Mouse (Mus musculus): ENCODE measurements around the gene Phf12. TPM values are rescaled to one million over a fixed set of nuclear protein-coding genes. Genes with fewer than 3 reads are reported as not detected.
A peak's percentile ranks its signal among the peaks of the same experiment; 100 is the strongest.

Gene Phf12
- polyA plus RNA-seq, 2 experiments: 18.3 to 81.2 TPM

GRCm38 (mm10) chr11:77980281-77981204 lies 2.0 kb upstream of the Phf12 start:
- H3K27me3 ChIP-seq (ENCODE audit: control insufficient read depth, insufficient read depth, low read length): no peaks in the 10 kb centered on the region
- no peak overlapping the region for H3K4me3 ChIP-seq (replicated peaks; ENCODE audit: low read length)
- ATAC-seq (ENCODE audit: low FRiP score, low read depth) (no peak), DNase-seq (ENCODE audit: low spot score) (peak; percentile 77)
- no peaks in the 10 kb centered on the region for H3K36me3 ChIP-seq (ENCODE audit: control insufficient read depth, insufficient read depth, low read length)
- H3K9ac ChIP-seq (ENCODE audit: low read depth, low read length, severe bottlenecking): no peak overlapping the region
- 38% methylated on average over 11 of the region's 11 CpGs for whole genome bisulfite sequencing
- peak overlapping the region; percentile 56; the same call in 1 of the 2 replicates for H3K4me2 ChIP-seq (replicated peaks; ENCODE audit: low read depth, low read length, severe bottlenecking)
- H3K4me1 ChIP-seq (ENCODE audit: control insufficient read depth, insufficient read depth, low read length): peaks cover 4% of the 10 kb centered on the region; the same call in 1 of the 2 replicates
- H3K27ac ChIP-seq (replicated peaks; ENCODE audit: low read depth, low read length): no peak overlapping the region
- no peak for TF ChIP-seq POLR2A (IDR thresholded peaks at IDR 0.05; ENCODE audit: borderline replicate concordance, extremely low read depth, insufficient read depth, insufficient read length)
- H3K9me3 ChIP-seq (ENCODE audit: control insufficient read depth, low read length): no peaks in the 10 kb centered on the region

DNA sequence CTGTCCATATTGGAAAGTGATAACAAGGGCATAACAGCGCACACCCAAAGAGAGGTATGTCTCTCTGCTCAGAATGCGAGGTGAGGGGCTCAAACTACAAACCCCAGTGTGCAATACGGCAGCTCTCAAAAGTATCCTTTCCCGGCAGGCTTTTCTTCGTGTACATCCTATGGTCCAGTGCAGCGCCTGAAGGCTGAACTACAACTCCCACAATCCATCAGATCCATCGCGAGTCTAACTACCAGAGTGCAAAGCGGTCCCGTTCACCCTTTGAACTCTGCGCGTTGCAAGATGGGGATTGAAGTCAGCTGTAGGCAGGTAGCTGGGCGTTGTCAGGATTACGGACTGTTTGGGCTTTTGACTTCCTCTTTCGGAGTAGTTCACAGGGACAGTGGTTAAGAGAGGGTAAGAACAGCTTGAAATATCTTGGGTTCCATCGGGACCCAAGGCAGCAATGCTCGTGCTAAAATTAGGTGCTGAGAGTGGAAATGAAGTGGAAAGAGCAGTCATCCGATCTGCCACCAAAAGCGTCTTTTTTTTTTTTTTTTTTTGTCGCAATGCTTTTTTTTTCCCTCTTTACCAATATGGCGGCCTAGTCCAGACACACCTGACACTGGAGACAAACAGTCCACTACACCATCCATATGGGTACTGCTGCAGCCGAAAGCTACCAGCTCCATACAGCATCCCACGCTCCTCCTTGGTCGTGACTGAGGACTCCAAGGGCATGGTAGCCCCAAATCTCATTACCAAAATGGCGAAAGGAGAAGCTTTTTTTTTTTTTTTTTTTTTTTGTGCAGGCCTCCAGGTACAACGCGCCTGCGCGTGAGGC lies 729 bp upstream of the Phf12 start:
- Histone ChIP-seq H3K9ac (ENCODE audit: low read depth, low read length, severe bottlenecking) (peak overlapping the region; percentile 51), H3K4me1 (ENCODE audit: control insufficient read depth, insufficient read depth, low read length) (peaks cover 10% of the 10 kb centered on the region; the same call in 1 of the 2 replicates), H3K27ac (replicated peaks; ENCODE audit: low read depth, low read length) (peak overlapping the region; percentile 89), H3K9me3 (ENCODE audit: control insufficient read depth, low read length) (no peaks in the 10 kb centered on the region), H3K4me3 (replicated peaks; ENCODE audit: low read length) (peak overlapping the region; percentile 99), H3K36me3 (ENCODE audit: control insufficient read depth, insufficient read depth, low read length) (peaks cover 12% of the 10 kb centered on the region), H3K27me3 (ENCODE audit: control insufficient read depth, insufficient read depth, low read length) (no peaks in the 10 kb centered on the region), H3K4me2 (replicated peaks; ENCODE audit: low read depth, low read length, severe bottlenecking) (peak overlapping the region; percentile 56)
- peak; percentile 73; the same call in 1 of the 2 replicates for TF ChIP-seq POLR2A (IDR thresholded peaks at IDR 0.05; ENCODE audit: borderline replicate concordance, extremely low read depth, insufficient read depth, insufficient read length)
- peak; percentile 87 for ATAC-seq (ENCODE audit: low FRiP score, low read depth)
- WGBS: 1% methylated on average over 29 of the region's 29 CpGs
- peak; percentile 100 for DNase-seq (ENCODE audit: low spot score)

- peak; percentile 20 for DNase-seq (ENCODE audit: low spot score)
- H3K4me1 ChIP-seq (ENCODE audit: control insufficient read depth, insufficient read depth, low read length): peaks cover 10% of the 10 kb centered on the region; the same call in 1 of the 2 replicates
- H3K27me3 ChIP-seq (ENCODE audit: control insufficient read depth, insufficient read depth, low read length): no peaks in the 10 kb centered on the region
- H3K9me3 ChIP-seq (ENCODE audit: control insufficient read depth, low read length): no peaks in the 10 kb centered on the region
- WGBS: 0% methylated on average over 26 of the region's 32 CpGs
- no peak for TF ChIP-seq POLR2A (IDR thresholded peaks at IDR 0.05; ENCODE audit: borderline replicate concordance, extremely low read depth, insufficient read depth, insufficient read length)
- peak overlapping the region; percentile 73 for H3K4me2 ChIP-seq (replicated peaks; ENCODE audit: low read depth, low read length, severe bottlenecking)
- H3K4me3 ChIP-seq (replicated peaks; ENCODE audit: low read length): peak overlapping the region; percentile 99
- H3K27ac ChIP-seq (replicated peaks; ENCODE audit: low read depth, low read length): peak overlapping the region; percentile 89
- no peak for ATAC-seq (ENCODE audit: low FRiP score, low read depth)
- peak overlapping the region; percentile 89 for H3K9ac ChIP-seq (ENCODE audit: low read depth, low read length, severe bottlenecking)
- peaks cover 27% of the 10 kb centered on the region for H3K36me3 ChIP-seq (ENCODE audit: control insufficient read depth, insufficient read depth, low read length)
Measured at GRCm38 (mm10) chr11:77983191-77983936, 810 bp downstream of the Phf12 start.

GRCm38 (mm10) chr11:77983937-77984835 lies 1.6 kb downstream of the Phf12 start:
- under 1% methylated on average over 42 of the region's 63 CpGs for WGBS
- H3K4me1 ChIP-seq (ENCODE audit: control insufficient read depth, insufficient read depth, low read length): peaks cover 10% of the 10 kb centered on the region; the same call in 1 of the 2 replicates
- TF ChIP-seq POLR2A (IDR thresholded peaks at IDR 0.05; ENCODE audit: borderline replicate concordance, extremely low read depth, insufficient read depth, insufficient read length): peak; percentile 46; the same call in 1 of the 2 replicates

More at GRCm38 (mm10) chr11:77983937-77984835, 1.6 kb downstream of the Phf12 start:
- no peaks in the 10 kb centered on the region for H3K27me3 ChIP-seq (ENCODE audit: control insufficient read depth, insufficient read depth, low read length)
- DNase-seq (ENCODE audit: low spot score) (peak; percentile 49), ATAC-seq (ENCODE audit: low FRiP score, low read depth) (no peak)
- peak overlapping the region; percentile 99 for H3K4me3 ChIP-seq (replicated peaks; ENCODE audit: low read length)
- peak overlapping the region; percentile 89 for H3K9ac ChIP-seq (ENCODE audit: low read depth, low read length, severe bottlenecking)
- peak overlapping the region; percentile 89 for H3K27ac ChIP-seq (replicated peaks; ENCODE audit: low read depth, low read length)
- H3K9me3 ChIP-seq (ENCODE audit: control insufficient read depth, low read length): no peaks in the 10 kb centered on the region
- peak overlapping the region; percentile 73 for H3K4me2 ChIP-seq (replicated peaks; ENCODE audit: low read depth, low read length, severe bottlenecking)
- peaks cover 35% of the 10 kb centered on the region for H3K36me3 ChIP-seq (ENCODE audit: control insufficient read depth, insufficient read depth, low read length)

All from limb, embryonic 14.5 days (tissue).